Mouse (Mus musculus): ENCODE results near the gene Pcbd1.

Gene Pcbd1

GRCm38 (mm10) chr10:61089170-61090142 lies at the start of gene Pcbd1:
Gene Pcbd1 (plus strand): TSS chr10:61089331.
- DNase-seq (ENCODE audit: low read depth, low spot score), result peak; percentile 59

GRCm38 (mm10) chr10:61039657-61040056 lies 49.5 kb upstream of the Pcbd1 start:
- DNase-seq (ENCODE audit: low read depth, low spot score), result no peak

- peak; percentile 51 for DNase-seq (ENCODE audit: low read depth, low spot score)
Observed at GRCm38 (mm10) chr10:61045081-61045480, 44.0 kb upstream of the Pcbd1 start.

GRCm38 (mm10) chr10:61051993-61052613 lies 37.0 kb upstream of the Pcbd1 start:
- peak; percentile 79 for DNase-seq (ENCODE audit: low read depth, low spot score)

- no peak for DNase-seq (ENCODE audit: low read depth, low spot score)
Observed at GRCm38 (mm10) chr10:61056661-61057060, 32.5 kb upstream of the Pcbd1 start.

- no peak for DNase-seq (ENCODE audit: low read depth, low spot score)
Observed at GRCm38 (mm10) chr10:61059101-61059500, 30.0 kb upstream of the Pcbd1 start.

GRCm38 (mm10) chr10:61059543-61060110 lies 29.5 kb upstream of the Pcbd1 start:
- DNase-seq (ENCODE audit: low read depth, low spot score), result peak; percentile 71

- DNase-seq (ENCODE audit: low read depth, low spot score), result no peak
Observed at GRCm38 (mm10) chr10:61063271-61063864, 25.8 kb upstream of the Pcbd1 start.

GRCm38 (mm10) chr10:61064635-61065034 lies 24.5 kb upstream of the Pcbd1 start:
- peak; percentile 64 for DNase-seq (ENCODE audit: low read depth, low spot score)

GRCm38 (mm10) chr10:61065287-61066005 lies 23.7 kb upstream of the Pcbd1 start:
- DNase-seq (ENCODE audit: low read depth, low spot score), result no peak

GRCm38 (mm10) chr10:61068436-61069192 lies 20.5 kb upstream of the Pcbd1 start:
- peak; percentile 79 for DNase-seq (ENCODE audit: low read depth, low spot score)

- DNase-seq (ENCODE audit: low read depth, low spot score), result no peak
Observed at GRCm38 (mm10) chr10:61069248-61069647, 19.9 kb upstream of the Pcbd1 start.

- DNase-seq (ENCODE audit: low read depth, low spot score), result peak; percentile 60
Observed at GRCm38 (mm10) chr10:61072324-61072723, 16.8 kb upstream of the Pcbd1 start.

- no peak for DNase-seq (ENCODE audit: low read depth, low spot score)
Observed at GRCm38 (mm10) chr10:61074643-61075042, 14.5 kb upstream of the Pcbd1 start.

GRCm38 (mm10) chr10:61075607-61076006 lies 13.5 kb upstream of the Pcbd1 start:
- DNase-seq (ENCODE audit: low read depth, low spot score), result no peak

- DNase-seq (ENCODE audit: low read depth, low spot score), result peak; percentile 77
Observed at GRCm38 (mm10) chr10:61080227-61080930, 8.8 kb upstream of the Pcbd1 start.

- DNase-seq (ENCODE audit: low read depth, low spot score), result no peak
Observed at GRCm38 (mm10) chr10:61080931-61081255, 8.2 kb upstream of the Pcbd1 start.

GRCm38 (mm10) chr10:61085364-61085763 lies 3.8 kb upstream of the Pcbd1 start:
- DNase-seq (ENCODE audit: low read depth, low spot score), result no peak

GRCm38 (mm10) chr10:61086502-61086901 lies 2.6 kb upstream of the Pcbd1 start:
- no peak for DNase-seq (ENCODE audit: low read depth, low spot score)

GRCm38 (mm10) chr10:61088468-61088867 lies 663 bp upstream of the Pcbd1 start:
- no peak for DNase-seq (ENCODE audit: low read depth, low spot score)
